Mouse (Mus musculus): ENCODE results near the gene Mettl8.

The Mettl8 gene

DNA sequence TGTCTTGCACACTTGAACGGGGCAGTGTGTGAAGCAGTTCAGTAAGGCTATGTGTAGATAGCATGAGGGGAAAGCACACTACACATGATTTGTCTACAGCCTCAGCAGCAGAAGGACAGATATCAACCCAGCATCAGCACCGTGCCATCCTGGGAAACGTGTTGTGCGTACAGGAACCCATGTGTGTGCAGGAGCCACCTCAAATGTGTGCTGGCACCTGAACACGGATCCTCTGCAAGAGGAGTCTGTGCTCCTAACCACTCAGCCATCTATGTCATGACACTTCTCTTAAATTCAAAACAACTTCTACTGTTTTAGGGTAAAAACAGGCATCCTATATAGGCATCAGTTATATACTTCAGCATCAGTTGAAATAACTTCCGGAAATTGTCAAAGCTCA lies 80.6 kb downstream of the Mettl8 start:
- no peak for DNase-seq

DNA sequence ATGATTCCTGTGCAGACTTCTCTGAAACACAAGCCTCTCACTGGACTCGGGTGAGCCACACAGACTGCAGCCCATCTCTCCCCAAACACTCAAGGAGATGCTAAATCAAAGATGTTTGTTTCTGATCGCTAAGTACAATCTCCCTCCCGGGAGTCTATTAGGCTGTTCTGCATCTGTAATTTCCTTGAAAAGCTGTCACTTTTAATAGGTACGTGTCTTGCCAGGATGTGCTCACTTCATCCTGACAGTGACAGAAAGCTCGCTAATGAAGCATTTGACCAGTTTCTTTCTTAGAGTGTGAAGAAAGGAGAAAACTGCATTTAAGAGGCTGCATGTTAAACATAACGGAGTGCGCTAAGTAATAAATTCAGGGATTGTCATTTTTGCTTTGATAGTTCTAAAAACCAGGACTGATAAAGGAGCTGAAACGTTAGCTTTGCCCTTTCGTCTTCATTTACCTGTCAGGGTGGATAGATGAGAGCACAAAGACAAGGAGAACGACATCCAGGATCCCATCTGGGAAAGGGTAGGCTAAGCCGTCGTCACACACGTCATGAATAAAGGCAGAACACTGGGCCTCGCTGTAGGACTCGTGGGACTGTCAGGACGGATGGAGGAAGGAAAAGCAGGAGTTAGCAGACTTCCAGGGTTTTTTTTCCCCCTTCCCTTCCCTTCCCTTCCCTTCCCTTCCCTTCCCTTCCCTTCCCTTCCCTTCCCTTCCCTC lies 82.4 kb downstream of the Mettl8 start:
- DNase-seq: no peak

GRCm38 (mm10) chr2:70970158-70970741 lies 85.1 kb downstream of the Mettl8 start:
- no peak for DNase-seq

- no peak for DNase-seq
Measured at GRCm38 (mm10) chr2:70968305-70968704, 87.1 kb downstream of the Mettl8 start.

DNA sequence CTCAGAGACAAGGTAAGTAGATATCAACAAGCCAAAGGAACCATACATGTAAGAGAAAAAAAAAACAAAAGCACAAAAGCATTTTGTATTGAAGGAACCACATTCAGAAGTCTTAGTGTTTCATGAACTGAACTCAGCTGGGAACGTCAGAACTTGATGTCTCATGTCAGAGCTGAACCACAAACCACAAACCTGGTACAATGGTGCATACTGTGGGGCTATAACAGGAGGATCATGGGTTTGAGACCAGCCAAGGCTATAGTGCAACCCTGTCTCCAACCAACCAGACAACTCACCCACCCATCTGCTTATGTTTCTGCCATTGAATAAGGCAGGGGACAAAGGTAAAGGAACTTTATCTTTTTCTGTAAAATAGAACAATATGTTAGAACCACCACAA lies 88.2 kb downstream of the Mettl8 start:
- DNase-seq: peak; percentile 59

- no peak for DNase-seq
Measured at GRCm38 (mm10) chr2:70964809-70965208, 90.6 kb downstream of the Mettl8 start.

GRCm38 (mm10) chr2:70962921-70963320 lies 92.5 kb downstream of the Mettl8 start:
- no peak for DNase-seq

- DNase-seq: no peak
Measured at GRCm38 (mm10) chr2:70961086-70961941, 94.1 kb downstream of the Mettl8 start.

DNA sequence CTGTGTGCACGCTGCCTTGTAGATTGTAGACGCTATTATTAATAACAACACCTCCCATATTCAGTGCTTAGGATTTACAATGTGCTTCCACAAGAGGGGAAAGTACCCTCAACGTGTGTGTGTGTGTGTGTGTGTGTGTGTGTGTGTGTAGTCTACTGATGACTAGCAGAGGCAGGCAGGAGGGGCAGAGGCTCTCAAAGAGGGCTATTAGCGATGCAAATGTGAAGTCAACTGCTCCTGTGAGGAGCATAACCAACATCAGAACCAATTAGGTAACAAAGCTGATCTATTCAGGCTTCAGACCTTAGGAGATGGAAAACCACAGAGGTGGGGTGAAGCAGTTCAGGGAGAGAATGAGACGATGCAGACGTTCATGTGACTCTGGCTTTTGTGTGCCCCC lies 95.3 kb downstream of the Mettl8 start:
- DNase-seq: no peak

- no peak for DNase-seq
Measured at GRCm38 (mm10) chr2:70959337-70959736, 96.0 kb downstream of the Mettl8 start.

DNA sequence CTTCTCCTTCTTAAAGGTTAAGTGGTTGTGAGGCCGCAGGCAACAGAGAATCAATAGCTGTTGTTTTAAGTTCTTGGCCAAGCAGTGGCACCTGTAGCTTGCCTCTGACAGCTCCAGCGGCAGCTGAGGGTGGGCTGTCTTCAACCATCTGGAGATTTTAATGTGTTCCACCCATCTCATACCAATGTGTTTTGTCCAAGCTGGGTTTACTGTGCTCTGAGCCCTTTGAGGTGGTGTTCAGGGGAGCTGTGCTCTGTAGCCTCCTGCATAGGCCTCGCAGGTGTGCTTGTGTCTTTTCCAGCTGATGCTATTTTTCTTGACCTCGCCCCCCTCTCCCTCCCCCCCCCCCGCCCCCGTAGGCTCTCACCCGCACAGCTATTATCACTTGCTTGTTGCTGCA lies 96.8 kb downstream of the Mettl8 start:
- DNase-seq: peak; percentile 60

- DNase-seq: no peak
Measured at GRCm38 (mm10) chr2:70953616-70954015, 101.8 kb downstream of the Mettl8 start.

DNA sequence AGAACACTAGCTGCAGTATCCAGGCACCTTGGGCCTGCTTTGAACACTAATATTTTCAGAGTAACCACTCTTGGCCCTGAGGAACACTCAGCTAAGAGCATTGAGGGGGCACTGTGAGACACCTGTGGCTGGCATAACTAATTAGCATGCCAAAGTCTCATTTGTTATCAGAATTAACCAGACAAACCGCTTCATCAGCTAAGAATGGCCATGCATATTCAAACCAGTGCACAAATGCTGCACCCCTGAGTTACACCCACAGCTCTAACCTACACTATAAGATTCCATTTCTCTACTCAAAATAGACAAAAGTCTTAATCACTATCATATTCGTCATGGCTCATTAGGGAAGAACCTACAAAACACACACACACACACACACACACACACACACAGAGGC lies 103.4 kb downstream of the Mettl8 start:
- no peak for DNase-seq

DNA sequence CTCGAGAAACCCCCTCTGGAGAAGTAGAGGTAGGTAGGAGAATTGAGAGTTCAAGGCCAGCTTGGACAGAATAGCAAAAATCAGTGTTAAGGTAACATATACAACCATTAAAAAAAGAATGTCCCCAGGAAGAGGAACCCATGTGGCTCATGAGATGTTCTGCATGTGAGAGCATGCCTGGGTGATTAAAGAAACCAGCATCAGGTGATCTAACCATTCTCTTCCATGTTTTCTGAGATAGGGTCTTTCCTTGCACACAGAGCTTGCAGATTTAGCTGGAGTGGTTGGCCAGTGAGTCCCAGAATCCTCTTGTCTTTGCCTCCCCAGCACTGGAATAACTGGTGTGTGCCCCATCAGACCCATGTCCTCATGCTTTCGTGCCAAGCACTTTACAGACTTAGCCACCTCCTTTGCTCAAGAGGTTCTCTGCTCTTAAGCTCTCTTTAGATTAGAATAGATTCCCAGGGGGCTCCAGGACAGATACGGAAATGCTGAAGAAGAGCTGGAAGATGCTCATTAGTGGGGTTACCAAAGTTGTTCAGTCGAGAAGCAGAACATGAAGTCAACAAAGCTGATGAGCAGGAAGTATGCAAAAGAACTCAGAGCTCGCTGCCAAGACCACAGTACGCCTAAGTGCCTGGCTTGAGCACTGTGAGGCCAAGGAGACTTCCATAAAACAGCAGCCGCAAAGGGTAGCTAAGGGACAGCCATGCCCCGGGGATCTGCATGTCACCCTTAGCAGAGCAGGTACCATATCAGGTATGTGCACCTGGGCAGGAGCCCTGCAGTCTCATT lies 110.7 kb downstream of the Mettl8 start:
- no peak for DNase-seq

- no peak for DNase-seq
Measured at GRCm38 (mm10) chr2:70940826-70941225, 114.6 kb downstream of the Mettl8 start.

DNA sequence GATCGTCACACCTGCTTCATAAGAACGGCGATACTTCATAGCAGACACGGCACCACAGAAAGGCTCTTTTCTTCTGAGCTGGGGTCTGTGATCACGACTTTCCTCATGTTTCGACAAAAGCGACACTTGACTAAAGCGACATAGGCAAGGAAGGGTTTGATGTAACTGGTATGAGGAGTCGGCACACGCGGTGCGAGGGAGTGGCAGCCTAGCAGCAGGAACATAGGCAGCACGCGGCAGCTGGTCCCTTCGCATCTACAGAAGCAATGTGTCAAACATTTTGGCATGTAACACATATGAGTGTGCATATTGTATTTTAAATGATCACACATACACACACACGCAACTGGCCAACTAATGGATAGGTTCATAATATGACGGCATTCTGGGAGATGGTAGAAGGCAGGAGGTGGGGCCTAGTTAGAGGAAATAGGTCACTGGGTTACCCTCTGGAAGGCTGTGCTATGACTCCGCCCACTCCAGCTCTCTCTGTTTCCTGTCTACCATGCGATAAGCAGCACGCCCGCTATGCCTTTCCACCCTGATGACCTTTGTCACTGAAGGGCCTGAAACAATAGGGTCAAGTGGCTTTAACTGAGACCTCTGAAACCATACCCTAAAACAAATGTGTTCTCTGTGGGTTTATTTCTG lies 116.4 kb downstream of the Mettl8 start:
- DNase-seq: peak; percentile 79

GRCm38 (mm10) chr2:70934772-70935171 lies 120.6 kb downstream of the Mettl8 start:
- DNase-seq: no peak

- DNase-seq: no peak
Measured at GRCm38 (mm10) chr2:70933516-70933915, 121.9 kb downstream of the Mettl8 start.

DNA sequence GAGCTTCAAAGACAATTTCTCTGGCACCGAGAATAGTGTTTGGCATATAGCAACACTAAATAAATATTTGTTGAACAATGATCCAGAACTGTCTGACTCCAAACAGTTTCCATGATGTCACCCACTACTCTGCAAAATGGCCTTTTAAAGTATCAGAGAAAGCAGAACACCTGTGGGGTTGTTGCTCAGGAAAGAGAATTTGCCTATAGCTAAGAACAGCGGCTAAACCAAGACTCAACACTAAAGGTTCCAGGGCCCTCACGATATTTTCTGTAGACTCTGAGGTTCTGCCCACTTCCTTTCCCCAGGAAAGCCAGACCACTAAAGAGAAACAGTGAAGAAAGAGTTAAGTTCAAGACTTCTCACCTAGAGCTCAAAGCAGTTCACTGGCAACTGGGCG lies 122.4 kb downstream of the Mettl8 start:
- peak; percentile 61 for DNase-seq

DNA sequence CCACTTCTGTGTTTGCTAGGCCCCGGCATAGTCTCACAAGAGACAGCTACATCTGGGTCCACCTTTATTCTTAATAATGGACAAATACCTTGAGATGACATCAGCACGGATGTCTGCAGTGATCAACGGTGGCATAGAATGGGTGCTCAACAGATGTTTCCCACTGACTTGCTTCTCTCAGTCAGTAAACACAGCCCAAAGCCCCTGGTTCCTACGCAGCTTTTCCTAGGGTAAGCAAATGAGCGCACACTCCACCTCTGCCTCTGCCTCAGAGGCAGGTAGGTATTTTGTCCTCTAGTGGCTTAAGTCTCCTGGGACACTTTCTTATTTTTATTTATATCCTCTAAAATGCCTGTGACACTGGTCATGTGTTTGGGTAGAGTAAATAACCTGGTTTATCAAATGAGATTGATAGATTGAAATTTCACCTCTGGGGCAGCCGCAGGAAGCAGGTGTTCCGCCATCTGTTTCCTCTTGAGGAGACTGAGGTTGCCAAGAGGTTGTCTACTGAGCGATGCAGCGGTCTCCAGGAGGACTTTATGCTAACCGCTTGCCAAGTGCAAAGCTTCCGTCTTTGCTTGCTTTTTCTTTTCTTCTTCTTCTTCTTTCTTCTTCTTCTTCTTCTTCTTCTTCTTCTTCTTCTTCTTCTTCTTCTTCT lies 124.6 kb downstream of the Mettl8 start:
- DNase-seq: peak; percentile 81

GRCm38 (mm10) chr2:70929714-70930113 lies 125.7 kb downstream of the Mettl8 start:
- peak; percentile 43 for DNase-seq

DNA sequence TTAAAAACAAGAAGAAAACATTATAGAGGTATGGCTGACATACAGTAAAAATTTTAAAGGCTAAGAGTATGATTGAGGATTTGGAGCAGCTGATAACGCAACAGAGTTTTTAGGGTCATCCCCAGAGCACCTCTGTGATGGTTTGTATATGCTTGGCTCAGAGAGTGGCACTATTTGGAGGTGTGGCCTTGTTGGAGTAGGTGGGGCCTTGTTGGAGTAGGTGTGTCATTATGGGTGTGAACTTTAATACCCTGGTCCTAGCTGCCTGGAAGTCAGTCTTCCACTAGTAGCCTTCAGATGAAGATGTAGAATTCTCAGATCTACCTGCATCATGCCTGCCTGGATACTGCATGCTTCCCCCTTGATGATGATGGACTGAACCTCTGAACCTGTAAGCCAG lies 131.3 kb downstream of the Mettl8 start:
- no peak for DNase-seq
